Mouse (Mus musculus) forebrain, postnatal 0 days (tissue): ENCODE results near the gene Bckdk. TPM values are rescaled to one million over a fixed set of nuclear protein-coding genes. Genes with fewer than 3 reads are reported as not detected.
A peak's percentile ranks its signal among the peaks of the same experiment; 100 is the strongest.

Source experiments
- ATAC-seq: fragments of 200-750 bp; cut with Nextera tagmentation; 2 replicates; pipeline ENCODE4 v1.8.0; 2017; ENCODE audit warnings: mild to moderate bottlenecking, moderate library complexity
- DNase-seq: peaks from one replicate; pipeline ENCODE4 v3.0.0-alpha.2; 2015
- H3K27ac ChIP-seq: fragments of 300-500 bp; sonication (generic); 2 replicates; pipeline ENCODE4 v1.5.1; 2014; ENCODE audit warnings: low read depth, mild to moderate bottlenecking, antibody characterized with exemption, low read length, moderate library complexity, mixed read lengths
- H3K27me3 ChIP-seq: fragments of 300-500 bp; sonication (generic); 2 replicates; pipeline ENCODE4 v1.6.1; 2014; ENCODE audit warnings: mild to moderate bottlenecking, low read length, mixed read lengths; ENCODE audit not compliant: insufficient read depth
- H3K36me3 ChIP-seq: fragments of 300-500 bp; sonication (generic); 2 replicates; pipeline ENCODE4 v1.6.1; 2014; ENCODE audit warnings: mild to moderate bottlenecking, moderate library complexity; ENCODE audit not compliant: insufficient read depth
- H3K4me1 ChIP-seq: fragments of 300-500 bp; sonication (generic); 2 replicates; pipeline ENCODE4 v1.6.1; 2014; ENCODE audit warnings: antibody characterized with exemption; ENCODE audit not compliant: insufficient read depth
- H3K4me2 ChIP-seq: fragments of 300-500 bp; sonication (generic); 2 replicates; pipeline ENCODE4 v1.6.1; 2014; ENCODE audit warnings: low read depth, mild to moderate bottlenecking, moderate library complexity
- H3K4me3 ChIP-seq: fragments of 300-500 bp; sonication (generic); 2 replicates; pipeline ENCODE4 v1.5.1; 2014; ENCODE audit warnings: low read depth, low read length, mixed read lengths
- H3K9ac ChIP-seq: fragments of 300-500 bp; sonication (generic); 2 replicates; pipeline ENCODE4 v1.6.1; 2014; ENCODE audit warnings: mild to moderate bottlenecking
- H3K9me3 ChIP-seq: fragments of 300-500 bp; sonication (generic); 2 replicates; pipeline ENCODE4 v1.6.1; 2016; ENCODE audit warnings: low read length
- CTCF ChIP-seq: sonication (generic); IDR thresholded peaks from 2 replicates; pipeline ENCODE4 v1.5.1; 2016; ENCODE audit warnings: antibody characterized with exemption, control low read depth, low read depth
- WGBS: fragments of 180-500 bp; shearing (Covaris S2); extraction: QIAGEN DNeasy Blood & Tissue Kit; methylation state at CpG from one replicate; pipeline ENCODE4 v1.1.7; 2014; 5-methylcytosine and 5-hydroxymethylcytosine counted together
- polyA plus RNA-seq: library from polyadenylated mRNA; unstranded; fragments of >200 nt; fragmentation: Nextera tagmentation; extraction: Ambion mirVana; gene quantifications from 2 replicates; pipeline ENCODE4 v1.2.1, GENCODE M21; 2015
- total RNA-seq: library from RNA; depleted of rRNA; stranded (reverse); fragments of >200 nt; gene quantifications from 2 replicates; pipeline ENCODE4 v1.2.3, GENCODE M21; 2014

Gene Bckdk
- total and polyA plus RNA-seq, 2 experiments from 2014 or later = 43.0 to 66.8 TPM

GRCm38 (mm10) chr7:127874812-127875626, 28.9 kb upstream of the Bckdk start:
- H3K4me3 ChIP-seq = peak overlapping the region; percentile 98
- peaks cover 21% of the 10 kb centered on the region for H3K36me3 ChIP-seq
- H3K4me1 ChIP-seq = peaks cover 12% of the 10 kb centered on the region
- peak overlapping the region; percentile 97 for H3K9ac ChIP-seq
- no peaks in the 10 kb centered on the region for H3K9me3 ChIP-seq
- H3K4me2 ChIP-seq = peak overlapping the region; percentile 66
- 5% methylated on average over 20 of the region's 20 CpGs for WGBS
- no peaks in the 10 kb centered on the region for H3K27me3 ChIP-seq
- peak overlapping the region; percentile 99 for H3K27ac ChIP-seq
- TF ChIP-seq CTCF = no peak
- DNase-seq = no peak
- peak; percentile 21 for ATAC-seq

GRCm38 (mm10) chr7:127875627-127876001, 28.3 kb upstream of the Bckdk start:
- peak; percentile 94 for ATAC-seq

GRCm38 (mm10) chr7:127876041-127876466, 27.8 kb upstream of the Bckdk start, which contains the start of gene Zfp646:
Gene Zfp646 (plus strand): TSS chr7:127876221.
- H3K4me3 ChIP-seq = peak within 1 kb of the TSS; percentile 98
- WGBS = 4% methylated on average over 40 of the region's 41 CpGs
- ATAC-seq (peak; percentile 89), DNase-seq (peak; percentile 93)
- H3K27me3 ChIP-seq = no peaks in the 10 kb centered on the region
- no peaks in the 10 kb centered on the region for H3K9me3 ChIP-seq
- H3K36me3 ChIP-seq = peaks cover 28% of the 10 kb centered on the region
- peak within 1 kb of the TSS; percentile 97 for H3K9ac ChIP-seq
- peaks cover 12% of the 10 kb centered on the region for H3K4me1 ChIP-seq
- TF ChIP-seq CTCF = no peak
- peak within 1 kb of the TSS; percentile 99 for H3K27ac ChIP-seq
- peak within 1 kb of the TSS; percentile 66 for H3K4me2 ChIP-seq

More at GRCm38 (mm10) chr7:127875627-127876001, 28.3 kb upstream of the Bckdk start:
- Histone ChIP-seq H3K4me1 (peaks cover 12% of the 10 kb centered on the region), H3K27me3 (no peaks in the 10 kb centered on the region), H3K4me2 (peak overlapping the region; percentile 66), H3K9me3 (no peaks in the 10 kb centered on the region), H3K36me3 (peaks cover 25% of the 10 kb centered on the region), H3K27ac (peak overlapping the region; percentile 99), H3K9ac (peak overlapping the region; percentile 97), H3K4me3 (peak overlapping the region; percentile 98)
- no peak for TF ChIP-seq CTCF
- WGBS = 5% methylated on average over 40 of the region's 43 CpGs
- DNase-seq = peak; percentile 97

- Histone ChIP-seq H3K27ac (peak within 1 kb of the TSS; percentile 99), H3K4me2 (peak within 1 kb of the TSS; percentile 66), H3K9me3 (no peaks in the 10 kb centered on the region), H3K4me1 (peaks cover 12% of the 10 kb centered on the region), H3K9ac (peak within 1 kb of the TSS; percentile 97), H3K4me3 (peak within 1 kb of the TSS; percentile 98), H3K27me3 (no peaks in the 10 kb centered on the region), H3K36me3 (peaks cover 35% of the 10 kb centered on the region)
- WGBS = 1% methylated on average over 60 of the region's 60 CpGs
- DNase-seq (peak; percentile 96), ATAC-seq (peak; percentile 65)
- no peak for TF ChIP-seq CTCF
Measured at GRCm38 (mm10) chr7:127876467-127877348, 27.2 kb upstream of the Bckdk start, which contains the start of gene Zfp668. Gene Zfp668 (minus strand): TSS chr7:127876828.

- Histone ChIP-seq H3K4me3 (no peak overlapping the region), H3K27me3 (no peaks in the 10 kb centered on the region), H3K4me1 (peaks cover 3% of the 10 kb centered on the region), H3K9me3 (no peaks in the 10 kb centered on the region), H3K4me2 (no peak overlapping the region), H3K27ac (no peak overlapping the region), H3K36me3 (peaks cover 61% of the 10 kb centered on the region), H3K9ac (no peak overlapping the region)
- TF ChIP-seq CTCF = no peak
- 98% methylated on average over 9 of the region's 9 CpGs for WGBS
- ATAC-seq = no peak
- DNase-seq = no peak
Measured at GRCm38 (mm10) chr7:127879301-127879700, 24.6 kb upstream of the Bckdk start.

GRCm38 (mm10) chr7:127880431-127880830, 23.5 kb upstream of the Bckdk start:
- H3K4me3 ChIP-seq = no peak overlapping the region
- 83% methylated on average over 12 of the region's 12 CpGs for WGBS

More at GRCm38 (mm10) chr7:127880431-127880830, 23.5 kb upstream of the Bckdk start:
- Histone ChIP-seq H3K4me1 (no peaks in the 10 kb centered on the region; the same call in 1 of the 2 replicates), H3K4me2 (no peak overlapping the region), H3K27ac (no peak overlapping the region), H3K9me3 (no peaks in the 10 kb centered on the region), H3K27me3 (no peaks in the 10 kb centered on the region), H3K9ac (no peak overlapping the region), H3K36me3 (peaks cover 71% of the 10 kb centered on the region)
- TF ChIP-seq CTCF = no peak
- ATAC-seq (no peak), DNase-seq (no peak)
